Comparison of ENCODE assay signal across 9 mouse cellular contexts in genomic region chr2:92423156-92423555, GRCm38 (mm10). TPM values are rescaled to one million over a fixed set of nuclear protein-coding genes. Genes with fewer than 3 reads are reported as not detected.
A peak's percentile ranks its signal among the peaks of the same experiment; 100 is the strongest.
DNase-seq lines count a peak whose midpoint lies in the region; ATAC-seq and TF ChIP-seq lines count a peak whose summit lies in the region.
"Had no signal": no experiment of that assay in that cellular context is flagged by ENCODE, and none has a peak within 500 bp of the region (broad histone marks: within the 10 kb centered on the region; RNA-seq: fewer than 3 reads in every experiment).

No protein-coding gene starts in this region.

- H3K4me1 ChIP-seq in heart, postnatal 0 days (ENCODE audit: control insufficient read depth, insufficient read depth), result peaks cover 48% of the 10 kb centered on the region
- peaks cover 45% of the 10 kb centered on the region for H3K4me1 ChIP-seq in midbrain, embryonic 12.5 days
- H3K4me1 ChIP-seq in midbrain, embryonic 13.5 days (replicated peaks), result peaks cover 50% of the 10 kb centered on the region
- peaks cover 16% of the 10 kb centered on the region for H3K4me1 ChIP-seq in hindbrain, embryonic 11.5 days (replicated peaks; ENCODE audit: control insufficient read depth, insufficient read depth, low read length)
- peaks cover 43% of the 10 kb centered on the region for H3K4me1 ChIP-seq in stomach, embryonic 15.5 days

- no peak; the same call in 1 of the 2 replicates for ATAC-seq in heart, postnatal 0 days (ENCODE audit: insufficient read depth, low read depth)
- ATAC-seq in midbrain, embryonic 12.5 days (ENCODE audit: low FRiP score, low read depth), result no peak
- ATAC-seq in midbrain, embryonic 13.5 days, result no peak
- ATAC-seq in hindbrain, embryonic 11.5 days (ENCODE audit: low FRiP score), result no peak
- no peak for ATAC-seq in stomach, embryonic 15.5 days (ENCODE audit: insufficient read depth, low FRiP score, low read depth)

- H3K27me3 ChIP-seq in heart, postnatal 0 days (ENCODE audit: control insufficient read depth, insufficient read depth, low read length), result no peaks in the 10 kb centered on the region
- no peaks in the 10 kb centered on the region for H3K27me3 ChIP-seq in midbrain, embryonic 12.5 days
- H3K27me3 ChIP-seq in midbrain, embryonic 13.5 days, result no peaks in the 10 kb centered on the region
- H3K27me3 ChIP-seq in hindbrain, embryonic 11.5 days (ENCODE audit: control insufficient read depth, insufficient read depth, low read length), result no peaks in the 10 kb centered on the region
- H3K27me3 ChIP-seq in stomach, embryonic 15.5 days (replicated peaks), result no peaks in the 10 kb centered on the region
- H3K27me3 ChIP-seq: liver, embryonic 13.5 days had no signal

- peak overlapping the region; percentile 24; the same call in 1 of the 2 replicates for H3K9ac ChIP-seq in heart, postnatal 0 days (replicated peaks; ENCODE audit: low read depth, low read length)
- 0 out of 2 replicates have a peak overlapping the region, but pooled peaks have one; percentile 20 for H3K9ac ChIP-seq in midbrain, embryonic 12.5 days (replicated peaks)
- no peak overlapping the region for H3K9ac ChIP-seq in midbrain, embryonic 13.5 days (replicated peaks)
- no peak overlapping the region for H3K9ac ChIP-seq in hindbrain, embryonic 11.5 days (ENCODE audit: low read depth, low read length)
- H3K9ac ChIP-seq in stomach, embryonic 15.5 days, result no peak overlapping the region
- H3K9ac ChIP-seq: liver, embryonic 13.5 days had no signal

- no peak overlapping the region for H3K4me3 ChIP-seq in heart, postnatal 0 days (ENCODE audit: low read depth, low read length)
- no peak overlapping the region for H3K4me3 ChIP-seq in midbrain, embryonic 12.5 days
- no peak overlapping the region for H3K4me3 ChIP-seq in midbrain, embryonic 13.5 days (replicated peaks)
- no peak overlapping the region for H3K4me3 ChIP-seq in hindbrain, embryonic 11.5 days (ENCODE audit: low read depth, low read length)
- no peak overlapping the region for H3K4me3 ChIP-seq in stomach, embryonic 15.5 days (replicated peaks)
- H3K4me3 ChIP-seq: liver, embryonic 13.5 days; myocyte had no signal

- peaks cover 59% of the 10 kb centered on the region for H3K36me3 ChIP-seq in heart, postnatal 0 days (replicated peaks; ENCODE audit: control insufficient read depth, insufficient read depth, low read length)
- peaks cover 57% of the 10 kb centered on the region for H3K36me3 ChIP-seq in midbrain, embryonic 12.5 days
- peaks cover 72% of the 10 kb centered on the region for H3K36me3 ChIP-seq in midbrain, embryonic 13.5 days
- H3K36me3 ChIP-seq in hindbrain, embryonic 11.5 days (ENCODE audit: control insufficient read depth, insufficient read depth, low read length), result no peaks in the 10 kb centered on the region
- H3K36me3 ChIP-seq in stomach, embryonic 15.5 days, result peaks cover 34% of the 10 kb centered on the region

- no peak for TF ChIP-seq CTCF in heart, postnatal 0 days (IDR thresholded peaks at IDR 0.05; ENCODE audit: low read depth)

- 80% methylated on average over 9 of the region's 9 CpGs for WGBS in heart, postnatal 0 days
- 90% methylated on average over 9 of the region's 9 CpGs for WGBS in midbrain, embryonic 12.5 days
- 92% methylated on average over 9 of the region's 9 CpGs for WGBS in midbrain, embryonic 13.5 days
- 92% methylated on average over 9 of the region's 9 CpGs for WGBS in hindbrain, embryonic 11.5 days
- WGBS in stomach, embryonic 15.5 days, result 93% methylated on average over 9 of the region's 9 CpGs

- intact Hi-C loops in heart, postnatal 14 days (cut with DNase I), result no loop called here

- H3K27ac ChIP-seq in heart, postnatal 0 days (ENCODE audit: low read depth), result peak overlapping the region; percentile 90
- no peak overlapping the region for H3K27ac ChIP-seq in midbrain, embryonic 12.5 days (replicated peaks)
- H3K27ac ChIP-seq in midbrain, embryonic 13.5 days, result no peak overlapping the region
- H3K27ac ChIP-seq in hindbrain, embryonic 11.5 days (ENCODE audit: low read depth, low read length), result 0 out of 2 replicates have a peak overlapping the region, but pooled peaks have one; percentile 76
- 0 out of 2 replicates have a peak overlapping the region, but pooled peaks have one; percentile 70 for H3K27ac ChIP-seq in stomach, embryonic 15.5 days
- H3K27ac ChIP-seq: liver, embryonic 13.5 days had no signal

- no peaks in the 10 kb centered on the region for H3K9me3 ChIP-seq in heart, postnatal 0 days (replicated peaks; ENCODE audit: control insufficient read depth, low read length)
- no peaks in the 10 kb centered on the region for H3K9me3 ChIP-seq in midbrain, embryonic 12.5 days
- H3K9me3 ChIP-seq in midbrain, embryonic 13.5 days, result no peaks in the 10 kb centered on the region
- H3K9me3 ChIP-seq in hindbrain, embryonic 11.5 days (ENCODE audit: control insufficient read depth, low read length), result no peaks in the 10 kb centered on the region
- no peaks in the 10 kb centered on the region for H3K9me3 ChIP-seq in stomach, embryonic 15.5 days
- H3K9me3 ChIP-seq: liver, embryonic 13.5 days had no signal

- no peak overlapping the region for H3K4me2 ChIP-seq in heart, postnatal 0 days (ENCODE audit: low read depth, low read length)
- no peak overlapping the region for H3K4me2 ChIP-seq in midbrain, embryonic 12.5 days (replicated peaks)
- no peak overlapping the region for H3K4me2 ChIP-seq in midbrain, embryonic 13.5 days (replicated peaks)
- H3K4me2 ChIP-seq in hindbrain, embryonic 11.5 days (replicated peaks; ENCODE audit: low read depth, low read length), result no peak overlapping the region
- H3K4me2 ChIP-seq in stomach, embryonic 15.5 days, result no peak overlapping the region
- H3K4me2 ChIP-seq: liver, embryonic 13.5 days had no signal

- no peak for DNase-seq in heart, postnatal 0 days (ENCODE audit: low spot score)
- DNase-seq in heart, postnatal 14 days, result no peak
- no peak for DNase-seq in hindbrain, embryonic 11.5 days (ENCODE audit: low spot score)
- no peak for DNase-seq in thymus, postnatal 36 days
- DNase-seq: liver, embryonic 13.5 days had no signal

- TF ChIP-seq EP300 in heart, postnatal 0 days (IDR thresholded peaks at IDR 0.05; ENCODE audit: low read depth), result no peak

RNA-seq across cellular contexts. Expression of gene Cry2, which starts 10.7 kb away (rescaled TPM):
- 9.5 and 15.3 TPM in 2 replicates for total RNA-seq in heart, postnatal 0 days (2014; rRNA removed; ENCODE audit: low replicate concordance)
- polyA plus RNA-seq in heart, postnatal 0 days (2015; fragmentation: Nextera tagmentation; extraction: Ambion mirVana), result 14.0 and 17.3 TPM in 2 replicates
- 10 to 100 TPM; 20.9 to 26.6 TPM for total RNA-seq in heart, postnatal 14 days (2021)
- 36.1 and 37.7 TPM in 2 replicates for polyA plus RNA-seq in midbrain, embryonic 12.5 days (2016; fragmentation: Nextera tagmentation; extraction: Ambion mirVana)
- polyA plus RNA-seq in midbrain, embryonic 13.5 days (2015; fragmentation: Nextera tagmentation; extraction: Ambion mirVana), result 35.8 and 36.2 TPM in 2 replicates
- 21.5 and 22.1 TPM in 2 replicates for polyA plus RNA-seq in hindbrain, embryonic 11.5 days (2014; fragmentation: Nextera tagmentation; extraction: Ambion mirVana)
- polyA plus RNA-seq in stomach, embryonic 15.5 days (2015; fragmentation: Nextera tagmentation; extraction: Ambion mirVana), result 19.2 and 23.6 TPM in 2 replicates

RNA-seq across cellular contexts. Expression of gene Mapk8ip1, which starts 22.1 kb away (rescaled TPM):
- total RNA-seq in heart, postnatal 0 days (2014; rRNA removed; ENCODE audit: low replicate concordance), result 5.6 and 8.4 TPM in 2 replicates
- polyA plus RNA-seq in heart, postnatal 0 days (2015; fragmentation: Nextera tagmentation; extraction: Ambion mirVana), result 2.7 and 3.1 TPM in 2 replicates
- 1 to 10 TPM; 7.4 to 8.6 TPM for total RNA-seq in heart, postnatal 14 days (2021)
- polyA plus RNA-seq in midbrain, embryonic 12.5 days (2016; fragmentation: Nextera tagmentation; extraction: Ambion mirVana), result 105 and 112 TPM in 2 replicates
- 86.9 and 111 TPM in 2 replicates for polyA plus RNA-seq in midbrain, embryonic 13.5 days (2015; fragmentation: Nextera tagmentation; extraction: Ambion mirVana)
- 33.3 and 39.0 TPM in 2 replicates for polyA plus RNA-seq in hindbrain, embryonic 11.5 days (2014; fragmentation: Nextera tagmentation; extraction: Ambion mirVana)
- 23.4 and 24.6 TPM in 2 replicates for polyA plus RNA-seq in stomach, embryonic 15.5 days (2015; fragmentation: Nextera tagmentation; extraction: Ambion mirVana)

RNA-seq across cellular contexts. Expression of gene Slc35c1, which starts 37.2 kb away (rescaled TPM):
- total RNA-seq in heart, postnatal 0 days (2014; rRNA removed; ENCODE audit: low replicate concordance), result 2.7 and 4.6 TPM in 2 replicates
- polyA plus RNA-seq in heart, postnatal 0 days (2015; fragmentation: Nextera tagmentation; extraction: Ambion mirVana), result 5.0 and 5.1 TPM in 2 replicates
- total RNA-seq in heart, postnatal 14 days (2021), result 1 to 10 TPM; 5.5 to 5.6 TPM
- polyA plus RNA-seq in midbrain, embryonic 12.5 days (2016; fragmentation: Nextera tagmentation; extraction: Ambion mirVana), result 9.3 TPM in 2 replicates
- 8.9 and 10.6 TPM in 2 replicates for polyA plus RNA-seq in midbrain, embryonic 13.5 days (2015; fragmentation: Nextera tagmentation; extraction: Ambion mirVana)
- polyA plus RNA-seq in hindbrain, embryonic 11.5 days (2014; fragmentation: Nextera tagmentation; extraction: Ambion mirVana), result 8.7 and 9.0 TPM in 2 replicates
- polyA plus RNA-seq in stomach, embryonic 15.5 days (2015; fragmentation: Nextera tagmentation; extraction: Ambion mirVana), result 27.1 and 31.0 TPM in 2 replicates

RNA-seq across cellular contexts. Expression of gene 1700029I15Rik, which starts 40.8 kb away (rescaled TPM):
- 2.8 and 4.6 TPM in 2 replicates for total RNA-seq in heart, postnatal 0 days (2014; rRNA removed; ENCODE audit: low replicate concordance)
- 0.56 and 0.87 TPM in 2 replicates for polyA plus RNA-seq in heart, postnatal 0 days (2015; fragmentation: Nextera tagmentation; extraction: Ambion mirVana)
- 1 to 10 TPM; 1.4 to 1.9 TPM for total RNA-seq in heart, postnatal 14 days (2021)
- polyA plus RNA-seq in midbrain, embryonic 12.5 days (2016; fragmentation: Nextera tagmentation; extraction: Ambion mirVana), result 7.4 TPM in 2 replicates
- polyA plus RNA-seq in midbrain, embryonic 13.5 days (2015; fragmentation: Nextera tagmentation; extraction: Ambion mirVana), result 8.0 and 8.9 TPM in 2 replicates
- polyA plus RNA-seq in hindbrain, embryonic 11.5 days (2014; fragmentation: Nextera tagmentation; extraction: Ambion mirVana), result 2.4 and 3.3 TPM in 2 replicates
- polyA plus RNA-seq in stomach, embryonic 15.5 days (2015; fragmentation: Nextera tagmentation; extraction: Ambion mirVana), result 3.4 and 4.0 TPM in 2 replicates

RNA-seq across cellular contexts. Expression of gene Large2, which starts 48.5 kb away (rescaled TPM):
- total RNA-seq in heart, postnatal 0 days (2014; rRNA removed; ENCODE audit: low replicate concordance), result not detected in 2 replicates
- polyA plus RNA-seq in heart, postnatal 0 days (2015; fragmentation: Nextera tagmentation; extraction: Ambion mirVana), result 0.25 and 0.47 TPM in 2 replicates
- under 1 TPM; 0.32 to 0.36 TPM for total RNA-seq in heart, postnatal 14 days (2021)
- 4.7 and 7.4 TPM in 2 replicates for polyA plus RNA-seq in midbrain, embryonic 12.5 days (2016; fragmentation: Nextera tagmentation; extraction: Ambion mirVana)
- 1.5 and 2.5 TPM in 2 replicates for polyA plus RNA-seq in midbrain, embryonic 13.5 days (2015; fragmentation: Nextera tagmentation; extraction: Ambion mirVana)
- 4.0 and 4.7 TPM in 2 replicates for polyA plus RNA-seq in hindbrain, embryonic 11.5 days (2014; fragmentation: Nextera tagmentation; extraction: Ambion mirVana)
- polyA plus RNA-seq in stomach, embryonic 15.5 days (2015; fragmentation: Nextera tagmentation; extraction: Ambion mirVana), result 13.4 and 13.9 TPM in 2 replicates

Comparison
In these comparisons a context has a peak if more than half of its experiments do, and no peak if none do; other contexts are left out.
1. H3K9ac ChIP-seq: peak in heart, postnatal 0 days (single experiment) and midbrain, embryonic 12.5 days (single experiment); none in midbrain, embryonic 13.5 days (single experiment), hindbrain, embryonic 11.5 days (single experiment) and stomach, embryonic 15.5 days (single experiment).
2. H3K27ac ChIP-seq: peak in heart, postnatal 0 days (single experiment), hindbrain, embryonic 11.5 days (single experiment) and stomach, embryonic 15.5 days (single experiment); none in midbrain, embryonic 12.5 days (single experiment) and midbrain, embryonic 13.5 days (single experiment).